Mouse (Mus musculus): ENCODE measurements around the gene Arpin. TPM values are rescaled to one million over a fixed set of nuclear protein-coding genes. Genes with fewer than 3 reads are reported as not detected.
A peak's percentile ranks its signal among the peaks of the same experiment; 100 is the strongest.

The Arpin gene
- polyA plus RNA-seq (2016; fragmentation: Nextera tagmentation; extraction: Ambion mirVana), result 14.3 and 16.1 TPM in 2 replicates

DNA sequence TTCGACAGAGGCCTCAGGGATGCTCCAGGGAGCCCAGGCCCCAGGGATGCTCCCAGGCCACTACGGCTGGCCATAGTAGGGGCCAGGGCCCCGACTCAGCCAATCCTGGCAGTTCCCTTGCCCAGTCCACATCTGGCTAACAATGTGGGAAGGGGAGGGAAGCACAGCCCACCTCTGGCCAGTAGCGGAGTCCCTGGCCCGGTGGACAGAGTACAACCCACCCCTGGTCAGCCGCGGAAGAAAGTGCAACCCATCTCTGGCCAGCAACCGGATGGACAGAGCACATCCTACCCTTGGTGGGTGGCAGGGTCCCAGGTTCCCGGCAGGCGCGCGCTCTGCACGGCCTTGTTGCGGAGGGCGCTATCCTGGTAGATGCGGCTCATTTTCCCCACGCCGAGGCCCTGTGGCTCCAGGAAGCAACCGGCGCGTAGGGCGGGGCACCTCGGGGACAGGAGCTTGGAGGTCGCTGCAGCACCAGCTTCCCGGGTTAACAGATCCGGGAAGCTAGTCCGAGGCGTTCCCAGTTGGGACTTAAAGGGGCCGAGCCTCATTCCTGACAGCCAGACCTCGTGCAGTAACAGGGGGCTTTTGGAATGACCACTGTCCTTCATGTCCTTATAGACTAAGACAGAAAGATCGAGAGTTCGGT is at the start of gene Arpin:
Gene Arpin (minus strand): TSS at position 498 of the 649 bp plus-strand sequence.
- Histone ChIP-seq H3K36me3 (no peaks in the 10 kb centered on the region), H3K27me3 (ENCODE audit: low read depth, poor library complexity, severe bottlenecking) (peaks cover 7% of the 10 kb centered on the region), H3K4me1 (peaks cover 18% of the 10 kb centered on the region), H3K9me3 (replicated peaks) (no peaks in the 10 kb centered on the region), H3K27ac (peak within 1 kb of the TSS; percentile 84), H3K4me3 (peak within 1 kb of the TSS; percentile 60)
- peak; percentile 81 for DNase-seq (ENCODE audit: low spot score)
- WGBS, result 1% methylated on average over 32 of the region's 32 CpGs

GRCm38 (mm10) chr7:79975316-79975715 is 40.2 kb upstream of the Arpin start:
- Histone ChIP-seq H3K9me3 (replicated peaks) (no peaks in the 10 kb centered on the region), H3K4me3 (no peak overlapping the region), H3K36me3 (no peaks in the 10 kb centered on the region), H3K27me3 (ENCODE audit: low read depth, poor library complexity, severe bottlenecking) (no peaks in the 10 kb centered on the region), H3K27ac (no peak overlapping the region), H3K4me1 (no peaks in the 10 kb centered on the region)
- WGBS, result 92% methylated on average over 2 of the region's 2 CpGs
- DNase-seq (ENCODE audit: low spot score), result no peak

GRCm38 (mm10) chr7:79972195-79972594 is 37.0 kb upstream of the Arpin start:
- Histone ChIP-seq H3K4me1 (no peaks in the 10 kb centered on the region), H3K4me3 (no peak overlapping the region), H3K27ac (no peak overlapping the region), H3K27me3 (ENCODE audit: low read depth, poor library complexity, severe bottlenecking) (no peaks in the 10 kb centered on the region), H3K36me3 (no peaks in the 10 kb centered on the region), H3K9me3 (replicated peaks) (no peaks in the 10 kb centered on the region)
- WGBS, result 84% methylated on average over 5 of the region's 5 CpGs
- DNase-seq (ENCODE audit: low spot score), result no peak

DNA sequence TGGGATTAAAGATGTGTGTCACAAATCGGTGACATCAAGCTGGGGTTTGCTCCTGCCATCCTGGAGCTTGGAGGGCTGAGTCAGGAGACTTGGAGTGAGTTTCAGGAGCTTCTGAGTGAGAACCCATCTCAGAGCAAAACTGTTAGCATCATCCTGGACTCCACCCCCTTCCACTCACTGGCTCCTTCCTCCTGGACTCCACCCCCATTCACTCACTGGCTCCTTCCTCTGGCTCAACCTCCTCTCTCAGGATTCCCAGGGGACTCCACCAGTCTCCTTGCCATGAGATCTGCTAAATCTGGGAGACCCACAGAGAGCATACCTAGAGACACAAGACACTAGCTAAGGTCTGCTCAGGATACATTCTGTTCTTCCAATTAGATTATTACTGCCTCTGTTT is 35.2 kb upstream of the Arpin start:
- no peak for DNase-seq (ENCODE audit: low spot score)
- Histone ChIP-seq H3K27me3 (ENCODE audit: low read depth, poor library complexity, severe bottlenecking) (no peaks in the 10 kb centered on the region), H3K36me3 (no peaks in the 10 kb centered on the region), H3K4me3 (no peak overlapping the region), H3K27ac (no peak overlapping the region), H3K9me3 (replicated peaks) (no peaks in the 10 kb centered on the region), H3K4me1 (no peaks in the 10 kb centered on the region)
- WGBS, result 83% methylated on average over 1 of the region's 1 CpGs

DNA sequence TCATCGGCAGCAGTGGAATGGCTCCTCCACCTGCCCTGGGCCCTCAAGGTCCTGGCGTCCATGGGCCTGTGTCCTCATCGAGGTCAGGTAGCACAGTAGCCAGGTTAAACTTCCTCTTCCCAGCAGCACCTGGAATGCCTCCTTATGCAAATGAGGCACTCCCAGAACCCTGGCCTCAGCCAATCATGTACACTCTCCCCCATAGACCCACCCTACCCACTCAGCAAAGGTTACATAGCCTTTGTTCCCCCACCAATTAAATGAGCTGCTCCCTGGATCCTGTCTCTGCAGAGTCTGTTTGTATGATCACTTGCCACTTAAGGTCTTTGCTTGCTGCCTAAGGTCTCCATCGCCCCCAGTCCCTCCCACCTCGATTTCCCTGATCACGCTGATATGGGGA is 33.2 kb upstream of the Arpin start:
- Histone ChIP-seq H3K9me3 (replicated peaks) (no peaks in the 10 kb centered on the region), H3K27me3 (ENCODE audit: low read depth, poor library complexity, severe bottlenecking) (no peaks in the 10 kb centered on the region), H3K4me1 (no peaks in the 10 kb centered on the region), H3K4me3 (no peak overlapping the region), H3K27ac (no peak overlapping the region), H3K36me3 (no peaks in the 10 kb centered on the region)
- WGBS, result 85% methylated on average over 6 of the region's 6 CpGs
- no peak for DNase-seq (ENCODE audit: low spot score)

GRCm38 (mm10) chr7:79961600-79961999 is 26.4 kb upstream of the Arpin start:
- no peak for DNase-seq (ENCODE audit: low spot score)
- no peaks in the 10 kb centered on the region for H3K36me3 ChIP-seq
- H3K27ac ChIP-seq, result no peak overlapping the region
- no peaks in the 10 kb centered on the region for H3K27me3 ChIP-seq (ENCODE audit: low read depth, poor library complexity, severe bottlenecking)
- H3K4me3 ChIP-seq, result no peak overlapping the region
- H3K4me1 ChIP-seq, result no peaks in the 10 kb centered on the region
- WGBS, result 65% methylated on average over 1 of the region's 1 CpGs
- no peaks in the 10 kb centered on the region for H3K9me3 ChIP-seq (replicated peaks)

- Histone ChIP-seq H3K27me3 (ENCODE audit: low read depth, poor library complexity, severe bottlenecking) (no peaks in the 10 kb centered on the region), H3K4me1 (no peaks in the 10 kb centered on the region), H3K27ac (no peak overlapping the region), H3K9me3 (replicated peaks) (no peaks in the 10 kb centered on the region), H3K4me3 (no peak overlapping the region), H3K36me3 (no peaks in the 10 kb centered on the region)
- 85% methylated on average over 1 of the region's 1 CpGs for WGBS
- no peak for DNase-seq (ENCODE audit: low spot score)
These were observed 21.0 kb upstream of the Arpin start for GRCm38 (mm10) chr7:79956131-79956530.

- no peak overlapping the region for H3K27ac ChIP-seq
- no peaks in the 10 kb centered on the region for H3K9me3 ChIP-seq (replicated peaks)
- H3K4me1 ChIP-seq, result no peaks in the 10 kb centered on the region
- DNase-seq (ENCODE audit: low spot score), result no peak
- no peak overlapping the region for H3K4me3 ChIP-seq
- H3K27me3 ChIP-seq (ENCODE audit: low read depth, poor library complexity, severe bottlenecking), result no peaks in the 10 kb centered on the region
- no peaks in the 10 kb centered on the region for H3K36me3 ChIP-seq
- WGBS, result 88% methylated on average over 1 of the region's 1 CpGs
These were observed 19.7 kb upstream of the Arpin start for GRCm38 (mm10) chr7:79954890-79955289.

DNA sequence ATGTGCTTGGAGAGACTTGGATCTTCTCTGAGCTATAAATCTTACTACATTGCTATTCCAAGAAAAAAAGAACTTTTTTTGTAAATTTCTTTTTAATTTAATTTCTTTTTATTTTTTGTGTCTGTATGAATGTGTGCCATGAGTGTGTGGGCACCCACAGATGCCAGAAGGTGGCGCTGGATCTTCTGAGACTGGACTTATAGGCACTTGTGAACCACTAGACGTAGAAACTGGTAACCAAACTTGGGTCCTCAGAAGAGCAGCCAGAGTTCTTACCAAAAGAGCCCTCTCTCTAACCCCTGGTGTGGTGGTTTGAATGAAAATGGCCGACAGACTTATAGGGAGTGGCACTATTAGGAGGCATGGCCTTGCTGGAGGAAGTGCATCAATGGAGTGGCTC is 15.9 kb upstream of the Arpin start:
- Histone ChIP-seq H3K4me3 (no peak overlapping the region), H3K27ac (no peak overlapping the region), H3K9me3 (replicated peaks) (no peaks in the 10 kb centered on the region), H3K27me3 (ENCODE audit: low read depth, poor library complexity, severe bottlenecking) (no peaks in the 10 kb centered on the region), H3K4me1 (no peaks in the 10 kb centered on the region), H3K36me3 (no peaks in the 10 kb centered on the region)
- DNase-seq (ENCODE audit: low spot score), result no peak
- WGBS, result 80% methylated on average over 3 of the region's 3 CpGs

DNA sequence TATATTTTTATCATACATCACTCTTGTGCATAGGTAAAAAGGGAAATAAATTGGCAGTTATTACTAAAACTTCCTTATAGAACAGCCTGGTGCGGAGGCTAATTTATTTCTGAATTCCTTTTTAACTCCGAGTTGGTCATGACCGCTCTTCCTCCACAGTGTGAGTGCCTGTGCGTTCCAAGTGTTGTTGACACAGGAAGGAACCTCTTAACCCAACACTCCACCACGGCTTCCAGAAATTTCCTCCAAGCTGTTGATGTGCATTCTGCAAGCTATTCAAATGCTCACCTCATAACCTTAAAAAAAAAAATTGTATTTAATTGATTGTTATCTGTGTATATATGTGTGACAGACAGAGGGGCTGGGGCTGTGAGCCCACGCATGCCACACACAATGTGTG is 15.1 kb upstream of the Arpin start:
- no peak for DNase-seq (ENCODE audit: low spot score)
- H3K4me3 ChIP-seq, result no peak overlapping the region
- H3K4me1 ChIP-seq, result no peaks in the 10 kb centered on the region
- H3K27ac ChIP-seq, result no peak overlapping the region
- no peaks in the 10 kb centered on the region for H3K27me3 ChIP-seq (ENCODE audit: low read depth, poor library complexity, severe bottlenecking)
- H3K36me3 ChIP-seq, result no peaks in the 10 kb centered on the region
- H3K9me3 ChIP-seq (replicated peaks), result no peaks in the 10 kb centered on the region
- 85% methylated on average over 6 of the region's 6 CpGs for WGBS

DNA sequence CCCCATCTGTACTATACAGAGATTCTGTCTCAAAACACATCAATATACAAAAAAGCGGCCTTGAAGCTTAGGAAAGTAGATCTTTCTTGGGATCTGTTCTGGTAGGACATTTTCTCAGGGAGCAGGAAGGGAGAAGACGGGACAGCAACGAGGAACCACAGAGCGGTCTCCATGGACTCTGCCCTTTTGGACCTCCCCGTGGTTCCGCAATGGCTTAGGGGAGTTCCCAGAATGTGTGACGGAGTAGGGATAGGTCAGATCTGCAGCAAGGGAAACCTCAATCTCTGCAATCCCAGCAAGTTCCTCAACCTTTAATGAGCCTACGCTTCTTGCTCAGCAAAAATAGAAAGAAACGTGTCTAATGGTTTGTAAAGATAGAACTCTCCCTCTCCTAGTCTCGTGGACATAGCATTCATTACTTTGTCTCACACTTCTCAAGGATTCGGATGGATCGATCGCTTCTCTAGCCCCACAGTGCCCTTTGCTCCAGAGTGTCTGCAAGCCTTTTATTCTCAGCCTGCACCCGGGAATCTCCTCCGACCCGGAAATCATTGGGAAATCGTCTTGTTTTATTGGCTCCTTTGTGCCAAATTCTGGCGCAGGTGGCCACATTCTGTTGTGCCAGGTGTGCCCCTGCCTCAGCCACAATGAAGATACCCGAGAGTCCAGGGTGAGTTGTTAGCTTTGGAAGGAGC is 499 bp upstream of the Arpin start:
- DNase-seq (ENCODE audit: low spot score), result peak; percentile 45
- Histone ChIP-seq H3K9me3 (replicated peaks) (no peaks in the 10 kb centered on the region), H3K4me1 (peaks cover 18% of the 10 kb centered on the region), H3K27me3 (ENCODE audit: low read depth, poor library complexity, severe bottlenecking) (peaks cover 7% of the 10 kb centered on the region), H3K36me3 (no peaks in the 10 kb centered on the region), H3K4me3 (peak overlapping the region; percentile 60), H3K27ac (peak overlapping the region; percentile 84)
- WGBS, result 18% methylated on average over 19 of the region's 19 CpGs

DNA sequence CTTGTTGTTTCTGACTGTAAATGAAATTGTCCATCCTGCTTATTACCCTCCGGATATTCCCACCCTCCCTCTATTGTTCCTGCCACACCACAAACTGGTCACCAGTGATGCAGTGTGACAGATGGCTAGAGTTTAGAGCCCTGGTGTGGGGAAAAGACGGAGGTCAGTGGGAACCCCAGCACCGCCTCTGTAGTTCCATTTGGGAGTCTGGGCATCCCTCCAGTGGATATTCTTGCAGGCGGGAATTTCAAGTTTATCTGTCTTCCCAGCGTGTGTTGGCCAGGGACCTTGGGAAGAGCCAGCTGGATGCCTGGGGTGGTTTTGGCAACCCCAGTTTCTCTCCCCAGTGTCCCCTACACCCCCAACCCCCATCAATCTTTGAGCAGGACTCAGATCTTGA is 698 bp downstream of the Arpin start:
- no peaks in the 10 kb centered on the region for H3K36me3 ChIP-seq
- peak overlapping the region; percentile 60 for H3K4me3 ChIP-seq
- H3K9me3 ChIP-seq (replicated peaks), result no peaks in the 10 kb centered on the region
- no peak for DNase-seq (ENCODE audit: low spot score)
- WGBS, result 49% methylated on average over 5 of the region's 5 CpGs
- H3K27me3 ChIP-seq (ENCODE audit: low read depth, poor library complexity, severe bottlenecking), result peaks cover 7% of the 10 kb centered on the region
- peak overlapping the region; percentile 84 for H3K27ac ChIP-seq
- peaks cover 18% of the 10 kb centered on the region for H3K4me1 ChIP-seq

GRCm38 (mm10) chr7:79928516-79929052 is 6.6 kb downstream of the Arpin start:
- Histone ChIP-seq H3K9me3 (replicated peaks) (no peaks in the 10 kb centered on the region), H3K4me3 (no peak overlapping the region), H3K36me3 (peaks cover 30% of the 10 kb centered on the region), H3K27me3 (ENCODE audit: low read depth, poor library complexity, severe bottlenecking) (no peaks in the 10 kb centered on the region), H3K4me1 (no peaks in the 10 kb centered on the region), H3K27ac (no peak overlapping the region)
- WGBS, result 81% methylated on average over 2 of the region's 2 CpGs
- DNase-seq (ENCODE audit: low spot score), result no peak

Data from limb, embryonic 10.5 days (tissue).